Mouse (Mus musculus) heart, adult 18-20 months (tissue): ENCODE data around the gene Hid1. TPM values are rescaled to one million over a fixed set of nuclear protein-coding genes. Genes with fewer than 3 reads are reported as not detected.

Experiments used
- total RNA-seq, 2 experiments: library from RNA; stranded (reverse); gene quantifications; 2 replicates each; pipeline ENCODE4 v1.2.3; 2021

The Hid1 gene
- total RNA-seq, 2 experiments from 2014 or later: 2.4 to 3.6 TPM

Other genes with a start within 250 kb of the Hid1 start
- gene Cd300lf, start 233.8 kb downstream of the Hid1 start, total RNA-seq: under 1 TPM in 1 of 2 experiments, not detected in 1; 0.36 TPM
- gene Slc9a3r1, start 204.4 kb downstream of the Hid1 start, total RNA-seq: 1 to 10 TPM; 7.7 to 9.1 TPM
- 10 to 100 TPM; 10.9 to 12.9 TPM for gene Tmem104, start 180.3 kb downstream of the Hid1 start, total RNA-seq
- 10 to 100 TPM; 20.7 to 25.1 TPM for gene Nat9, start 179.9 kb downstream of the Hid1 start, total RNA-seq
- under 1 TPM; 0.27 to 0.41 TPM for gene Grin2c, start 100.5 kb downstream of the Hid1 start, total RNA-seq
- gene Fdxr, start 90.7 kb downstream of the Hid1 start, total RNA-seq: 10 to 100 TPM in 1 of 2 experiments, 1 to 10 TPM in 1; 9.8 to 10.1 TPM
- gene Fads6, start 70.1 kb downstream of the Hid1 start, total RNA-seq: 1 to 10 TPM; 2.2 to 2.4 TPM
- gene Otop2, start 60.6 kb downstream of the Hid1 start, total RNA-seq: not detected
- under 1 TPM in 1 of 2 experiments, not detected in 1; 0.10 TPM for gene Ush1g, start 45.7 kb downstream of the Hid1 start, total RNA-seq
- gene Otop3, start 33.0 kb downstream of the Hid1 start, total RNA-seq: not detected
- gene Cdr2l, start 14.2 kb upstream of the Hid1 start, total RNA-seq: 1 to 10 TPM; 4.4 to 4.5 TPM
- gene Mrpl58, start 36.0 kb upstream of the Hid1 start, total RNA-seq: 100 to 1,000 TPM; 140 to 166 TPM
- gene Atp5h, start 52.2 kb upstream of the Hid1 start, total RNA-seq: 1,000 to 10,000 TPM; 2,170 to 2,492 TPM
- 10 to 100 TPM; 30.1 to 31.0 TPM for gene Kctd2, start 52.4 kb upstream of the Hid1 start, total RNA-seq
- not detected for gene Trim80, start 72.8 kb upstream of the Hid1 start, total RNA-seq
- gene Slc16a5, start 94.7 kb upstream of the Hid1 start, total RNA-seq: under 1 TPM in 1 of 2 experiments, not detected in 1; 0.36 TPM
- gene Armc7, start 107.9 kb upstream of the Hid1 start, total RNA-seq: 1 to 10 TPM; 1.8 to 1.9 TPM
- 10 to 100 TPM; 11.5 to 16.6 TPM for gene Nt5c, start 124.1 kb upstream of the Hid1 start, total RNA-seq
- gene Jpt1, start 146.6 kb upstream of the Hid1 start, total RNA-seq: 100 to 1,000 TPM; 114 to 148 TPM
- gene Sumo2, start 168.5 kb upstream of the Hid1 start, total RNA-seq: 100 to 1,000 TPM; 160 to 170 TPM
- 10 to 100 TPM; 18.3 to 20.0 TPM for gene Nup85, start 196.7 kb upstream of the Hid1 start, total RNA-seq
- 10 to 100 TPM; 81.0 to 83.5 TPM for gene Mrps7, start 236.2 kb upstream of the Hid1 start, total RNA-seq
- gene Gga3, start 236.3 kb upstream of the Hid1 start, total RNA-seq: 10 to 100 TPM; 16.1 to 19.0 TPM
- 10 to 100 TPM; 51.1 to 54.2 TPM for gene Mif4gd, start 245.2 kb upstream of the Hid1 start, total RNA-seq